Mouse (Mus musculus) embryonic facial prominence, embryonic 14.5 days (tissue): ENCODE measurements at regions not wholly inside any gene's neighbourhood (a gene's known extent, or its start where the extent isn't known, plus 50 kb on each side); places are given as distances from the start of the nearest gene placed in this dataset.

Experiments
- ATAC-seq: fragments of 200-750 bp; cut with Nextera tagmentation; 2 replicates; pipeline ENCODE4 v1.8.0; 2017; ENCODE audit warnings: low read depth, moderate number of reproducible peaks, moderate TSS enrichment
- DNase-seq: peaks from one replicate; pipeline ENCODE4 v3.0.0-alpha.2; 2015; ENCODE audit warnings: low spot score
- H3K27ac ChIP-seq: fragments of 300-500 bp; sonication (generic); replicated peaks from 2 replicates; pipeline ENCODE4 v1.5.1; 2014; ENCODE audit warnings: low read depth, mild to moderate bottlenecking, low read length, moderate library complexity
- H3K27me3 ChIP-seq: fragments of 300-500 bp; sonication (generic); replicated peaks from 2 replicates; pipeline ENCODE4 v1.6.1; 2014; ENCODE audit warnings: low read length; ENCODE audit not compliant: control insufficient read depth, insufficient read depth
- H3K36me3 ChIP-seq: fragments of 300-500 bp; sonication (generic); 2 replicates; pipeline ENCODE4 v1.6.1; 2014; ENCODE audit warnings: low read length, mixed read lengths; ENCODE audit not compliant: control insufficient read depth, insufficient read depth
- H3K4me1 ChIP-seq: fragments of 300-500 bp; sonication (generic); 2 replicates; pipeline ENCODE4 v1.6.1; 2014; ENCODE audit warnings: antibody characterized with exemption, low read length; ENCODE audit not compliant: control insufficient read depth, insufficient read depth
- H3K4me2 ChIP-seq: fragments of 300-500 bp; sonication (generic); 2 replicates; pipeline ENCODE4 v1.6.1; 2014; ENCODE audit warnings: low read depth, mild to moderate bottlenecking, low read length, moderate library complexity, mixed read lengths
- H3K4me3 ChIP-seq: fragments of 300-500 bp; sonication (generic); 2 replicates; pipeline ENCODE4 v1.5.1; 2014; ENCODE audit warnings: low read depth, mild to moderate bottlenecking, low read length
- H3K9ac ChIP-seq: fragments of 300-500 bp; sonication (generic); 2 replicates; pipeline ENCODE4 v1.6.1; 2014; ENCODE audit warnings: low read depth, mild to moderate bottlenecking, low read length, moderate library complexity, mixed read lengths
- H3K9me3 ChIP-seq: fragments of 300-500 bp; sonication (generic); 2 replicates; pipeline ENCODE4 v1.6.1; 2016; ENCODE audit warnings: low read length; ENCODE audit not compliant: control insufficient read depth
- WGBS: fragments of 180-500 bp; shearing (Covaris S2); extraction: QIAGEN DNeasy Blood & Tissue Kit; methylation state at CpG from one replicate; pipeline ENCODE4 v1.1.7; 2014; 5-methylcytosine and 5-hydroxymethylcytosine counted together

- WGBS = 11% methylated on average over 8 of the region's 8 CpGs
- Histone ChIP-seq H3K4me1 (no peaks in the 10 kb centered on the region), H3K4me3 (no peak overlapping the region), H3K36me3 (no peaks in the 10 kb centered on the region), H3K27me3 (no peaks in the 10 kb centered on the region), H3K9me3 (no peaks in the 10 kb centered on the region), H3K27ac (no peak overlapping the region), H3K4me2 (no peak overlapping the region), H3K9ac (no peak overlapping the region)
- DNase-seq = peak; percentile 70
- no peak for ATAC-seq
These were observed 94.1 kb upstream of the Klf14 start for GRCm38 (mm10) chr6:31053003-31053402.

- Histone ChIP-seq H3K9me3 (no peaks in the 10 kb centered on the region), H3K4me3 (no peak overlapping the region), H3K4me2 (no peak overlapping the region), H3K36me3 (no peaks in the 10 kb centered on the region), H3K27ac (no peak overlapping the region), H3K27me3 (no peaks in the 10 kb centered on the region), H3K4me1 (no peaks in the 10 kb centered on the region), H3K9ac (no peak overlapping the region)
- DNase-seq = no peak
- no peak for ATAC-seq
- 72% methylated on average over 12 of the region's 12 CpGs for WGBS
These were observed 98.1 kb upstream of the Klf14 start for GRCm38 (mm10) chr6:31056786-31057566.

GRCm38 (mm10) chr6:31058299-31058698, 99.4 kb upstream of the Klf14 start:
- no peak overlapping the region for H3K27ac ChIP-seq
- no peaks in the 10 kb centered on the region for H3K4me1 ChIP-seq
- H3K4me2 ChIP-seq = no peak overlapping the region
- H3K36me3 ChIP-seq = no peaks in the 10 kb centered on the region
- H3K9ac ChIP-seq = no peak overlapping the region
- no peak overlapping the region for H3K4me3 ChIP-seq
- WGBS = 74% methylated on average over 1 of the region's 1 CpGs
- no peaks in the 10 kb centered on the region for H3K9me3 ChIP-seq
- ATAC-seq = no peak
- no peak for DNase-seq
- no peaks in the 10 kb centered on the region for H3K27me3 ChIP-seq

- Histone ChIP-seq H3K36me3 (no peaks in the 10 kb centered on the region), H3K27me3 (no peaks in the 10 kb centered on the region), H3K9me3 (no peaks in the 10 kb centered on the region), H3K4me1 (no peaks in the 10 kb centered on the region), H3K4me3 (no peak overlapping the region), H3K9ac (no peak overlapping the region), H3K4me2 (no peak overlapping the region), H3K27ac (no peak overlapping the region)
- WGBS = 84% methylated on average over 3 of the region's 3 CpGs
- DNase-seq (no peak), ATAC-seq (no peak)
These were observed 100.1 kb upstream of the Klf14 start for GRCm38 (mm10) chr6:31058961-31059360.

GRCm38 (mm10) chr6:31061813-31062212, 102.9 kb upstream of the Klf14 start:
- DNase-seq (no peak), ATAC-seq (no peak)
- WGBS = 90% methylated on average over 4 of the region's 4 CpGs
- Histone ChIP-seq H3K27me3 (no peaks in the 10 kb centered on the region), H3K4me3 (no peak overlapping the region), H3K4me1 (no peaks in the 10 kb centered on the region), H3K4me2 (no peak overlapping the region), H3K36me3 (no peaks in the 10 kb centered on the region), H3K9me3 (no peaks in the 10 kb centered on the region), H3K9ac (no peak overlapping the region), H3K27ac (no peak overlapping the region)

GRCm38 (mm10) chr6:31065419-31065818, 106.5 kb upstream of the Klf14 start:
- Histone ChIP-seq H3K4me1 (0 out of 2 replicates have a peak, but pooled peaks cover under 1% of the 10 kb centered on the region), H3K9ac (no peak overlapping the region), H3K27ac (no peak overlapping the region), H3K4me2 (no peak overlapping the region), H3K36me3 (no peaks in the 10 kb centered on the region), H3K27me3 (no peaks in the 10 kb centered on the region), H3K4me3 (no peak overlapping the region), H3K9me3 (no peaks in the 10 kb centered on the region)
- 60% methylated on average over 9 of the region's 9 CpGs for WGBS
- DNase-seq = no peak
- ATAC-seq = no peak

- 87% methylated on average over 5 of the region's 5 CpGs for WGBS
- H3K4me2 ChIP-seq = no peak overlapping the region
These were observed 108.0 kb upstream of the Klf14 start for GRCm38 (mm10) chr6:31066861-31067260.

GRCm38 (mm10) chr6:31067453-31067852, 108.6 kb upstream of the Klf14 start:
- WGBS = 81% methylated on average over 7 of the region's 7 CpGs
- no peaks in the 10 kb centered on the region for H3K36me3 ChIP-seq

More at GRCm38 (mm10) chr6:31066861-31067260, 108.0 kb upstream of the Klf14 start:
- no peak overlapping the region for H3K4me3 ChIP-seq
- H3K27ac ChIP-seq = no peak overlapping the region
- no peak overlapping the region for H3K9ac ChIP-seq
- no peaks in the 10 kb centered on the region for H3K36me3 ChIP-seq
- no peaks in the 10 kb centered on the region for H3K9me3 ChIP-seq
- no peak for ATAC-seq
- H3K27me3 ChIP-seq = no peaks in the 10 kb centered on the region
- peaks cover 4% of the 10 kb centered on the region for H3K4me1 ChIP-seq
- DNase-seq = no peak

GRCm38 (mm10) chr6:31069243-31069642, 110.4 kb upstream of the Klf14 start:
- ATAC-seq = no peak

More at GRCm38 (mm10) chr6:31067453-31067852, 108.6 kb upstream of the Klf14 start:
- no peak overlapping the region for H3K9ac ChIP-seq
- H3K4me1 ChIP-seq = peaks cover 7% of the 10 kb centered on the region
- no peak overlapping the region for H3K4me2 ChIP-seq
- H3K4me3 ChIP-seq = no peak overlapping the region
- H3K9me3 ChIP-seq = no peaks in the 10 kb centered on the region
- DNase-seq = no peak
- no peak for ATAC-seq
- H3K27ac ChIP-seq = no peak overlapping the region
- no peaks in the 10 kb centered on the region for H3K27me3 ChIP-seq

More at GRCm38 (mm10) chr6:31069243-31069642, 110.4 kb upstream of the Klf14 start:
- 66% methylated on average over 13 of the region's 13 CpGs for WGBS
- Histone ChIP-seq H3K4me2 (no peak overlapping the region), H3K27ac (no peak overlapping the region), H3K4me3 (no peak overlapping the region), H3K36me3 (no peaks in the 10 kb centered on the region), H3K27me3 (no peaks in the 10 kb centered on the region), H3K9ac (no peak overlapping the region), H3K4me1 (peaks cover 7% of the 10 kb centered on the region), H3K9me3 (no peaks in the 10 kb centered on the region)
- DNase-seq = no peak
